Mouse (Mus musculus) neural tube, embryonic 11.5 days (tissue): ENCODE results near the gene Tmem170. TPM values are rescaled to one million over a fixed set of nuclear protein-coding genes. Genes with fewer than 3 reads are reported as not detected.
A peak's percentile ranks its signal among the peaks of the same experiment; 100 is the strongest.
"Not testable (repeated sequence)": the region's sequence is repeated elsewhere in the genome, so short reads cannot be mapped to it uniquely, and the experiment has no call there.

ENCODE experiments used
- ATAC-seq: fragments of 200-750 bp; cut with Nextera tagmentation; 2 replicates; pipeline ENCODE4 v1.8.0; 2017; ENCODE audit warnings: moderate number of reproducible peaks, mild to moderate bottlenecking, moderate TSS enrichment, moderate library complexity; ENCODE audit not compliant: insufficient read depth, low FRiP score, low TSS enrichment
- DNase-seq: peaks from one replicate; pipeline ENCODE4 v3.0.0-alpha.2; 2015; ENCODE audit warnings: low spot score
- H3K27ac ChIP-seq: fragments of 300-500 bp; sonication (generic); 2 replicates; pipeline ENCODE4 v1.5.1; 2014; ENCODE audit warnings: low read depth, mild to moderate bottlenecking, low read length
- H3K27me3 ChIP-seq: fragments of 300-500 bp; sonication (generic); 2 replicates; pipeline ENCODE4 v1.6.1; 2014; ENCODE audit warnings: mild to moderate bottlenecking, low read length, mixed read lengths; ENCODE audit not compliant: control insufficient read depth, insufficient read depth
- H3K36me3 ChIP-seq: fragments of 300-500 bp; sonication (generic); 2 replicates; pipeline ENCODE4 v1.6.1; 2014; ENCODE audit warnings: mild to moderate bottlenecking, low read length, moderate library complexity, mixed read lengths; ENCODE audit not compliant: control insufficient read depth, insufficient read depth
- H3K4me1 ChIP-seq: fragments of 300-500 bp; sonication (generic); 2 replicates; pipeline ENCODE4 v1.6.1; 2014; ENCODE audit warnings: low read length, mixed read lengths; ENCODE audit not compliant: control insufficient read depth, insufficient read depth
- H3K4me2 ChIP-seq: fragments of 300-500 bp; sonication (generic); 2 replicates; pipeline ENCODE4 v1.6.1; 2014; ENCODE audit warnings: low read depth, mild to moderate bottlenecking, moderate library complexity
- H3K4me3 ChIP-seq: fragments of 300-500 bp; sonication (generic); 2 replicates; pipeline ENCODE4 v1.5.1; 2014; ENCODE audit warnings: low read depth, low read length
- H3K9ac ChIP-seq: fragments of 300-500 bp; sonication (generic); 2 replicates; pipeline ENCODE4 v1.6.1; 2014; ENCODE audit warnings: mild to moderate bottlenecking, low read length
- H3K9me3 ChIP-seq: fragments of 300-500 bp; sonication (generic); 2 replicates; pipeline ENCODE4 v1.6.1; 2016; ENCODE audit warnings: low read length; ENCODE audit not compliant: control insufficient read depth
- WGBS: fragments of 180-500 bp; shearing (Covaris S2); extraction: QIAGEN DNeasy Blood & Tissue Kit; methylation state at CpG from one replicate; pipeline ENCODE4 v1.1.7; 2014; 5-methylcytosine and 5-hydroxymethylcytosine counted together
- polyA plus RNA-seq: library from polyadenylated mRNA; unstranded; fragments of >200 nt; fragmentation: Nextera tagmentation; extraction: Ambion mirVana; gene quantifications from 2 replicates; pipeline ENCODE4 v1.2.1, GENCODE M21; 2014

The Tmem170 gene
- polyA plus RNA-seq, 1 experiment from 2014 or later = 6.0 TPM

DNA sequence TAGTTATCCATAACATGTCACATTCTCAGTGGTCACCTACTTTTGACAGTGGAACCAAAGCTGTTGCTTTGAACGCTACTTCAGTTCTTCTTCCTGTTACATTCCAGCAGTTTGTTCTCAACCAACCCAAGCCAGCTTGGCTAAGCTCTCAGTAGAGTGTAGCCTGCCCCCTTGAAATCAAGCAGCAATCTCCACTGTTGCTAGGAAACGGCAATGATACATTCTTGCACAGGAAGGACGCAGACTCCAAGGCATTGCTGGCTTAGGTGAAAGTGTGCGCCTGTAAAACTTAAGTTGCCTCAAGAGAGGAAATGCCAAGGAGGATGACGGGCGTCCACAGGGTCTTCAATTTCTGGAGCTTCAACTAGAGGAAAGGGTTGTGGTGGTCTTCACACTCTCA, 10.7 kb downstream of the Tmem170 start:
- H3K9ac ChIP-seq = no peak overlapping the region
- no peaks in the 10 kb centered on the region for H3K4me1 ChIP-seq
- 87% methylated on average over 6 of the region's 6 CpGs for WGBS
- no peak overlapping the region for H3K4me3 ChIP-seq
- ATAC-seq (no peak), DNase-seq (no peak)
- H3K27me3 ChIP-seq = no peaks in the 10 kb centered on the region
- H3K9me3 ChIP-seq = no peaks in the 10 kb centered on the region
- no peaks in the 10 kb centered on the region for H3K36me3 ChIP-seq
- H3K27ac ChIP-seq = no peak overlapping the region
- H3K4me2 ChIP-seq = no peak overlapping the region

DNA sequence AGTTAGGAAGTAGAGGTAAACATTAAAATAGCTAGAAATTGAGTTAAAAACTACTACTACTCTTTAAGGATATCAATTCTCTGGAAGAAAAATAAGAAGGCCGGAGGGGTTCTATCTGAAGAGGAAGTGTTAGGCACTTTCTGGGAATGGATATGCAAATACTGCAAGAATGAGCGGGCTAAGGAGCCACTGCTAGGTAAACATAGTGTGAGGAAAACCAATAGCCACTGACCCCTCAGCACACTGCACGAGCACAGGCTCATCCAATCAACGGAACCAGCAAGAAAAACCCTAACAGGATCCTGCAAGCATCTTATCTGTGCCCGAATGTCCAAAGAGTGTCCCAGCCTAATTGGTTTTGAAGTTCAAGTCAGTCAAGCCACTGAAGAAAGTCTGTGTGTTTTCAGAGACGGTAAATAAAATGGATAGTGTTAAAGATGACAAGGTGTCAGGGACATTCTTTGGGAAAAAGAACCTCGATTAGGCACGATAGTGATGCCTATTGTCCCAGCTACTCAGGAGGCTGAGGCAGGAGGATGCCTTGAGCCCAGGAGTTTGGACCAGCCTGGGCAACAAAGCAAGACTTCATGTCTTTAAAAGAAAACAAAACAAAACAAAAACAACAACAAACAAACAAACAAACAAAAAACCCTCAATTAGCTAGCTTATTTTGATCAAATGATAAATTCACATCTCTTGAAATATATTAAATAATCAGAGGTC, 11.3 kb downstream of the Tmem170 start:
- Histone ChIP-seq H3K9me3 (no peaks in the 10 kb centered on the region), H3K4me2 (no peak overlapping the region), H3K4me1 (no peaks in the 10 kb centered on the region), H3K36me3 (no peaks in the 10 kb centered on the region), H3K27ac (no peak overlapping the region), H3K4me3 (no peak overlapping the region), H3K9ac (no peak overlapping the region), H3K27me3 (no peaks in the 10 kb centered on the region)
- ATAC-seq (no peak), DNase-seq (no peak)
- WGBS = 96% methylated on average over 8 of the region's 8 CpGs

DNA sequence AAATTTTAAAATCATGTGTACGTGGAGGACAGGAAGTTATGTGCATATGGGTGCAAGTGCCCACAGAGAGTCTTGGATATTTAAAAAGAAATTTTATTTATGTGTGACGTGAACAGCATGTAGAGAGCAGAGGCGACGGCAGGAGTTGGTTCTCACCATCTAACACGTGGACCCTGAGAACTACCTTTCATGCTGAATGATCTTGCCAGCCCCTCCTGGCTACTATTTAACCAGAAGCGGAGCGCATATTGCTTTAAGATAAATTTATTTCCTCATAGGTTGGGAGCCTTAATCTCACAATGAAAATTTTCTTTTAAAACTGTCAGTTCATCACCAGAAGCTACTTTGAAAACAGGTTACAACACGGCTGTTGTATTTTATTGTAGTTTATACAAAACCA, 11.9 kb downstream of the Tmem170 start:
- WGBS = 95% methylated on average over 8 of the region's 8 CpGs
- Histone ChIP-seq H3K4me1 (no peaks in the 10 kb centered on the region), H3K9me3 (no peaks in the 10 kb centered on the region), H3K4me2 (no peak overlapping the region), H3K36me3 (no peaks in the 10 kb centered on the region), H3K27ac (no peak overlapping the region), H3K27me3 (no peaks in the 10 kb centered on the region), H3K4me3 (no peak overlapping the region), H3K9ac (no peak overlapping the region)
- ATAC-seq (no peak), DNase-seq (no peak)

DNA sequence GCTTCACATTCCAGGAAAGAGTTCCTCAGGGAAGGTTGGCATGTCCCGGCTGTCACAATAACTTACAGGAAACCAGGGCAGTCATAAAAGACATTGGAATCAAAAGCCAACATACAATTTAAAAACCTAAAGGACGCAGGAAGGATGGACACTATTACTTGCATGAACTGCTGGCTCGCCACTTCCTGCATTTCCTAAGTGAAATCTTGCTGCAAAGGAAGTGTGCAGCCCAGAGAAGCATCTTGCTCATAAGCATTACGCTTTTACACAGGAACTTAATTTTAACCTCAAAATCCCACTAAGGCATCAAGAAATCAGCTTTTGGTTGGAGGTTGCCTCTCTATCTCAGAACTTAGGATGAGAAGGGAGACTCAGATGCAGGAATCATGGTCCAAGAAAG, 13.3 kb downstream of the Tmem170 start:
- DNase-seq = no peak
- H3K4me2 ChIP-seq = no peak overlapping the region
- H3K36me3 ChIP-seq = no peaks in the 10 kb centered on the region
- no peak overlapping the region for H3K4me3 ChIP-seq
- H3K9ac ChIP-seq = no peak overlapping the region
- whole genome bisulfite sequencing = 83% methylated on average over 4 of the region's 4 CpGs
- no peak overlapping the region for H3K27ac ChIP-seq
- H3K27me3 ChIP-seq = no peaks in the 10 kb centered on the region
- no peak for ATAC-seq
- H3K9me3 ChIP-seq = no peaks in the 10 kb centered on the region
- no peaks in the 10 kb centered on the region for H3K4me1 ChIP-seq

DNA sequence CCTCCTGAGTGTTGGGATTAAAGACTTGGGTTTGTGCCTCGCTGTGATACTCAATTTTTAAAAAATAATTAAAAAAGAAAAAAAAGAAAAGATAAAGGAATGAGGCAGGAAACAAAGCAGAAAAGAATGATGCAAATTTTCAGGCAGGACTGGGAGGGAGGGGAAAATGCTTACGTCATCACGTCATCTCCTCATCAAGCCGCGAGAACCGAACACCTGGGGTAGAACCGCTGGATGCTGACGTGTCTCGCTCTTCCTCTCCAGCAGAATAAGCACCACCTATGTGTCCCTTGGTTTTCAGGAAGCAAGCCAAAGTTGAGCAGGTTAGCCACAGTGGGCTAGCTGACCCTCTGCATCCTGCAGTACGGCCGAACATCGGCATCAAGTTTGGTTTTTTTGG, 20.6 kb downstream of the Tmem170 start:
- Histone ChIP-seq H3K9me3 (no peaks in the 10 kb centered on the region), H3K27ac (no peak overlapping the region), H3K27me3 (no peaks in the 10 kb centered on the region), H3K4me2 (no peak overlapping the region), H3K36me3 (no peaks in the 10 kb centered on the region), H3K4me1 (no peaks in the 10 kb centered on the region), H3K9ac (no peak overlapping the region), H3K4me3 (no peak overlapping the region)
- ATAC-seq = no peak
- 86% methylated on average over 12 of the region's 12 CpGs for WGBS
- DNase-seq = no peak

DNA sequence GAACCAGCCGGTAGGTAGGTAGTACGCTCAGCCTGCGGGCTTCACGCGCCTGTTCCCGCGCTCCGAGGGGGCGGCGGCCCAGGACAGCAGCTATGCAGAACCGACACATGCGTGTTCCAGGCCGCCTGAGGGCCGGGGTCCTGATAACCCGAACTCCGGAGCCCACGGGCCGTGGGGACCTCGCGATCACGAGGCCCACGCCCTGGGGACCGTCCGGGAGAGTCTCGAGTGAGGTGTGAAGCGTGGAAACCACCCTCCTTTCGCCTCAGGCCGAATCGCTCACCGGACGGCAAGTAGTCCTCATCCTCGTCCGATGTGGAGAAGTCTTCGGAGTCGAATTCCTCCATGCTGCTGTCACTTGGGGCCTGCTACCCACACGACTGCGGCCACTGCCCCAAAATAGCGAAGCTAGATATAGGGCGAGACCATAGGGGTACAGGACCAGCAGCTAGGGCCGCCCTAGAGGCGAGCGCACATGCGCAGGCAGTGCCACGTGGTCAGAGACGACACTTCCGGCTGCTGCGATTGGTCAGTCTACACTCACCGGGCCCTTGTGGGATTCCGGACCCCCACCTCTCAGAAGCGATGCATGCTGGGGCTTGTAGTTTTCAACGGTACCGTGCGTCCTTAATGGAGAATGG, 22.6 kb downstream of the Tmem170 start, which contains the start of gene Cfdp1:
Gene Cfdp1 (minus strand): TSS at position 431 of the 641 bp plus-strand sequence.
- ATAC-seq (peak; percentile 100), DNase-seq (peak; percentile 94)
- Histone ChIP-seq H3K9me3 (no peaks in the 10 kb centered on the region), H3K36me3 (no peaks in the 10 kb centered on the region), H3K4me2 (peak within 1 kb of the TSS; percentile 89), H3K9ac (peak within 1 kb of the TSS; percentile 73), H3K27ac (no peak within 1 kb of the TSS), H3K4me3 (peak within 1 kb of the TSS; percentile 95), H3K27me3 (no peaks in the 10 kb centered on the region), H3K4me1 (no peaks in the 10 kb centered on the region)
- under 1% methylated on average over 53 of the region's 53 CpGs for WGBS

DNA sequence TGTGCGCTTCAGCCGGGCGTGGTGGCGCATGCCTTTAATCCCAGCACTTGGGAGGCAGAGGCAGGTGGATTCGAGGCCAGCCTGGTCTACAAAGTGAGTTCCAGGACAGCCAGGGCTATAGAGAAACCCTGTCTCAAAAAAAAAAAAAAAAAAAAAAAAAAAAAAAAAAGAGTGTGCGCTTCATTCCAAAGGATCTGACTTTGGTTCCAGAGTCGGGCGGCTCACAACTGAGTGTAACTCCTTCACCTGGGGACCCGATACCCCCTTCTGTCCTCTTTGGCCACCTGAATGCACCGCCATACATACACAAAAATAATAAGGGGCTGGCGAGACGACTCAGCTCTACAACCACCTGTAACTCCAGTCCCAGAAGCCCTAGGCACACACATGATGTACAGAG, 23.3 kb downstream of the Tmem170 start:
- H3K9ac ChIP-seq = peak overlapping the region; percentile 73; the same call in 1 of the 2 replicates
- H3K27ac ChIP-seq = not testable (repeated sequence)
- WGBS = 54% methylated on average over 12 of the region's 12 CpGs

DNA sequence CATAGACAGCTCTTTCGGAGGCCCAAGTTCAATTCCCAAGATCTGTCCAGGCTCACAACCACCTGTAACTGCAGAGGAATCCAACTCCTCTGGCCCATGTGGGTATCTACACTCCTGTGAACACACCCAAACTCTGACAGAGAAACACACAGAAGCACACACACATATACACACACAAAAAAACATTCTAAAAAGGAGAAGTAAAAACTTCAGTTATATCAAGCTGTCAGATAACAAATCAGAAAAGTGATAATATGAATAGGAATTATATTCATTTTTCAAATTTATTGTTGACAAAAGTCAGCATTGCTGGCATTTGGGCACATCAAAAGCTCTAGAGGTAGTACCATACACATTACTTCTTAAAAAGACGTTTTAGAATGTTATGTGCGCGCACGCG, 29.8 kb downstream of the Tmem170 start:
- H3K9ac ChIP-seq = no peak overlapping the region
- H3K36me3 ChIP-seq = peaks cover 1% of the 10 kb centered on the region; the same call in 1 of the 2 replicates
- DNase-seq (no peak), ATAC-seq (no peak)
- 92% methylated on average over 6 of the region's 6 CpGs for WGBS
- no peaks in the 10 kb centered on the region for H3K4me1 ChIP-seq
- H3K9me3 ChIP-seq = no peaks in the 10 kb centered on the region
- no peak overlapping the region for H3K27ac ChIP-seq
- H3K27me3 ChIP-seq = no peaks in the 10 kb centered on the region
- H3K4me2 ChIP-seq = no peak overlapping the region
- no peak overlapping the region for H3K4me3 ChIP-seq

More for the DNA sequence above, 23.3 kb downstream of the Tmem170 start:
- not testable (repeated sequence) for H3K4me1 ChIP-seq, ATAC-seq, DNase-seq, H3K36me3 ChIP-seq, H3K9me3 ChIP-seq, H3K27me3 ChIP-seq
- Histone ChIP-seq H3K4me3 (peak overlapping the region; percentile 95), H3K4me2 (peak overlapping the region; percentile 89)

DNA sequence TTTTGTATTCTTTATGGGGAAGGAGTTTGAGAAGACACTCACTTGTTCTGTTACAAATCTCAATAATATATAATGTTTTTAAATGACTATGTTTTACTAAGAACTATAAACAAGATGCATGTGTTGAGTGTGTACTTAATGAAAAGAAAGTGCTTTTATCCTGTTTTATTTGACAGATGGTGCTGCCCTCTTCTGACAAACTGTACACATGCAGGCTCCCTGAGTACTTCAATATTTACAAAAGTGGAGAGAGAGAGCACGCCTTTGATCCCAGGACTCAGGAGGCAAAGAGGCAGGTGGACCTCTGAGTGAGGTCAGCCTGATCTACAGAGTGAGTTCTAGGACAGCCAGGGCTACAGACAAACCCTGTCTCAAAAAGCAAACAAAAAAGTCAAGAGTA, 41.0 kb downstream of the Tmem170 start:
- no peak overlapping the region for H3K4me3 ChIP-seq
- ATAC-seq (no peak), DNase-seq (no peak)
- H3K4me1 ChIP-seq = no peaks in the 10 kb centered on the region
- no peaks in the 10 kb centered on the region for H3K27me3 ChIP-seq
- no peak overlapping the region for H3K4me2 ChIP-seq
- WGBS = 55% methylated on average over 1 of the region's 1 CpGs
- no peaks in the 10 kb centered on the region for H3K9me3 ChIP-seq
- H3K27ac ChIP-seq = no peak overlapping the region
- no peak overlapping the region for H3K9ac ChIP-seq
- H3K36me3 ChIP-seq = peaks cover 3% of the 10 kb centered on the region
